Mouse (Mus musculus) hindbrain, embryonic 16.5 days (tissue): ENCODE data around the gene Cep63. TPM values are rescaled to one million over a fixed set of nuclear protein-coding genes. Genes with fewer than 3 reads are reported as not detected.

Experiments used
- ATAC-seq: fragments of 200-750 bp; cut with Nextera tagmentation; 2 replicates; pipeline ENCODE4 v1.8.0; 2017; ENCODE audit warnings: moderate TSS enrichment, moderate library complexity
- H3K27ac ChIP-seq: fragments of 300-500 bp; sonication (generic); 2 replicates; pipeline ENCODE4 v1.5.1; 2014; ENCODE audit warnings: low read depth, mild to moderate bottlenecking, control low read depth, low read length, moderate library complexity
- H3K27me3 ChIP-seq: fragments of 300-500 bp; sonication (generic); replicated peaks from 2 replicates; pipeline ENCODE4 v1.6.1; 2014; ENCODE audit warnings: low read length; ENCODE audit not compliant: control insufficient read depth, insufficient read depth
- H3K36me3 ChIP-seq: fragments of 300-500 bp; sonication (generic); 2 replicates; pipeline ENCODE4 v1.6.1; 2014; ENCODE audit warnings: mild to moderate bottlenecking, low read length, moderate library complexity, mixed read lengths; ENCODE audit not compliant: control insufficient read depth, insufficient read depth
- H3K4me1 ChIP-seq: fragments of 300-500 bp; sonication (generic); 2 replicates; pipeline ENCODE4 v1.6.1; 2014; ENCODE audit warnings: low read depth, low read length; ENCODE audit not compliant: control insufficient read depth, insufficient read depth
- H3K4me2 ChIP-seq: fragments of 300-500 bp; sonication (generic); 2 replicates; pipeline ENCODE4 v1.6.1; 2014; ENCODE audit warnings: mild to moderate bottlenecking, low read length, control low read depth, moderate library complexity
- H3K4me3 ChIP-seq: fragments of 300-500 bp; sonication (generic); 2 replicates; pipeline ENCODE4 v1.5.1; 2014; ENCODE audit warnings: mild to moderate bottlenecking, low read length, control low read depth, moderate library complexity
- H3K9ac ChIP-seq: fragments of 300-500 bp; sonication (generic); 2 replicates; pipeline ENCODE4 v1.6.1; 2014; ENCODE audit warnings: low read depth, mild to moderate bottlenecking, control low read depth, low read length, moderate library complexity
- H3K9me3 ChIP-seq: fragments of 300-500 bp; sonication (generic); 2 replicates; pipeline ENCODE4 v1.6.1; 2014; ENCODE audit warnings: mild to moderate bottlenecking, low read length, moderate library complexity; ENCODE audit not compliant: control insufficient read depth
- WGBS: fragments of 180-500 bp; shearing (Covaris S2); extraction: QIAGEN DNeasy Blood & Tissue Kit; methylation state at CpG from one replicate; pipeline ENCODE4 v1.1.7; 2014; 5-methylcytosine and 5-hydroxymethylcytosine counted together
- polyA plus RNA-seq: library from polyadenylated mRNA; unstranded; fragments of >200 nt; fragmentation: Nextera tagmentation; extraction: Ambion mirVana; gene quantifications from 2 replicates; pipeline ENCODE4 v1.2.1, GENCODE M21; 2015

Cep63 gene
- polyA plus RNA-seq, 1 experiment from 2014 or later: 34.4 TPM

DNA sequence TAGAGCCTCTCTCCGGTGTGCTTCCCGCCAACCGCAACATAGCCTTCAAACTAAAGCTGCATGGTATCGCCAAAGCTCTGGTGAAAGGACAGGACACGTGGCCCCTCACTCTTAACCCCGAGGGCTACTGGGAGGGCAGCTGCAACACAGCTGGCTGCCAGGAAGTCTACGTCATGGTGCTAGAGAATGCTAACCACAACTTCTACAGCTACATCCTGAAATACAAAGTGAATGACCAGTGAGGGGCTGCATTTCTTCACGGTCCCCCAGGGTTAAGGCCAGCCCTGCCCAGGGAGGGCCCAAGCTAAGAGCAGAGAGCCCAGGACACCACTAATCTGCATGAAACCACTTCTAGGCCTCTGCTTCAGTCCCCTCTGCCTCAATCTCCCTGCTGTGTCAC is 83.8 kb downstream of the Cep63 start:
- Histone ChIP-seq H3K4me3 (no peak overlapping the region), H3K27me3 (no peaks in the 10 kb centered on the region), H3K9ac (no peak overlapping the region), H3K4me1 (peaks cover 34% of the 10 kb centered on the region), H3K36me3 (no peaks in the 10 kb centered on the region), H3K9me3 (no peaks in the 10 kb centered on the region), H3K27ac (no peak overlapping the region), H3K4me2 (no peak overlapping the region)
- WGBS: 71% methylated on average over 8 of the region's 8 CpGs
- ATAC-seq: no peak

GRCm38 (mm10) chr9:102541666-102542065 is 84.7 kb downstream of the Cep63 start:
- H3K4me1 ChIP-seq: peaks cover 27% of the 10 kb centered on the region
- no peak overlapping the region for H3K27ac ChIP-seq
- H3K9ac ChIP-seq: no peak overlapping the region
- no peaks in the 10 kb centered on the region for H3K9me3 ChIP-seq
- no peaks in the 10 kb centered on the region for H3K36me3 ChIP-seq
- WGBS: 97% methylated on average over 10 of the region's 10 CpGs
- H3K4me2 ChIP-seq: no peak overlapping the region
- ATAC-seq: no peak
- H3K4me3 ChIP-seq: no peak overlapping the region
- H3K27me3 ChIP-seq: no peaks in the 10 kb centered on the region

- ATAC-seq: no peak
- Histone ChIP-seq H3K4me3 (no peak overlapping the region), H3K4me2 (no peak overlapping the region), H3K9me3 (no peaks in the 10 kb centered on the region), H3K27ac (no peak overlapping the region), H3K4me1 (peaks cover 14% of the 10 kb centered on the region), H3K27me3 (no peaks in the 10 kb centered on the region), H3K9ac (no peak overlapping the region), H3K36me3 (no peaks in the 10 kb centered on the region)
- WGBS: 70% methylated on average over 7 of the region's 7 CpGs
Measured at GRCm38 (mm10) chr9:102539699-102540098, 86.6 kb downstream of the Cep63 start.

- H3K27ac ChIP-seq: no peak overlapping the region
- no peaks in the 10 kb centered on the region for H3K9me3 ChIP-seq
- no peak overlapping the region for H3K4me2 ChIP-seq
- no peaks in the 10 kb centered on the region for H3K4me1 ChIP-seq
- no peak overlapping the region for H3K9ac ChIP-seq
- no peak overlapping the region for H3K4me3 ChIP-seq
- no peaks in the 10 kb centered on the region for H3K27me3 ChIP-seq
- no peak for ATAC-seq
- WGBS: 95% methylated on average over 4 of the region's 4 CpGs
- no peaks in the 10 kb centered on the region for H3K36me3 ChIP-seq
Measured at GRCm38 (mm10) chr9:102536968-102537367, 89.4 kb downstream of the Cep63 start.

Other genes with a start within 250 kb of the Cep63 start
- 1.1 TPM in 2 replicates for gene Ky, start 120.8 kb downstream of the Cep63 start, polyA plus RNA-seq
- gene Anapc13, start 238 bp downstream of the Cep63 start, polyA plus RNA-seq: 133 and 146 TPM in 2 replicates
- gene Amotl2, start 90.1 kb upstream of the Cep63 start, polyA plus RNA-seq: 40.7 and 47.5 TPM in 2 replicates
- 8.9 and 9.9 TPM in 2 replicates for gene Ryk, start 208.4 kb upstream of the Cep63 start, polyA plus RNA-seq